Mouse (Mus musculus): ENCODE measurements around the gene Osbpl7. TPM values are rescaled to one million over a fixed set of nuclear protein-coding genes. Genes with fewer than 3 reads are reported as not detected.
A peak's percentile ranks its signal among the peaks of the same experiment; 100 is the strongest.

Gene Osbpl7
- polyA plus RNA-seq (2016; fragmentation: Nextera tagmentation; extraction: Ambion mirVana): 9.4 and 10.7 TPM in 2 replicates

GRCm38 (mm10) chr11:97050216-97050943, at the start of gene Osbpl7:
Gene Osbpl7 (plus strand): TSS chr11:97050628.
- Histone ChIP-seq H3K4me3 (peak within 1 kb of the TSS; percentile 77), H3K9me3 (peaks cover 2% of the 10 kb centered on the region; the same call in 1 of the 2 replicates), H3K27ac (peak within 1 kb of the TSS; percentile 86), H3K36me3 (peaks cover 65% of the 10 kb centered on the region), H3K27me3 (ENCODE audit: insufficient read depth, poor library complexity, severe bottlenecking) (no peaks in the 10 kb centered on the region), H3K4me1 (replicated peaks) (peaks cover 31% of the 10 kb centered on the region)
- peak; percentile 72 for DNase-seq (ENCODE audit: low spot score)
- WGBS: 8% methylated on average over 18 of the region's 18 CpGs

- 33% methylated on average over 5 of the region's 5 CpGs for WGBS
- no peaks in the 10 kb centered on the region for H3K9me3 ChIP-seq
- H3K27ac ChIP-seq: peak overlapping the region; percentile 60; the same call in 1 of the 2 replicates
- peaks cover 42% of the 10 kb centered on the region for H3K4me1 ChIP-seq (replicated peaks)
- no peak for DNase-seq (ENCODE audit: low spot score)
- H3K36me3 ChIP-seq: no peaks in the 10 kb centered on the region
- no peak overlapping the region for H3K4me3 ChIP-seq
- H3K27me3 ChIP-seq (ENCODE audit: insufficient read depth, poor library complexity, severe bottlenecking): peaks cover 78% of the 10 kb centered on the region
These were observed 47.3 kb upstream of the Osbpl7 start for GRCm38 (mm10) chr11:97003170-97003569.

- DNase-seq (ENCODE audit: low spot score): no peak
- 80% methylated on average over 9 of the region's 9 CpGs for WGBS
- H3K9me3 ChIP-seq: no peaks in the 10 kb centered on the region
- no peak overlapping the region for H3K4me3 ChIP-seq
- H3K36me3 ChIP-seq: no peaks in the 10 kb centered on the region
- H3K4me1 ChIP-seq (replicated peaks): peaks cover 34% of the 10 kb centered on the region
- H3K27ac ChIP-seq: no peak overlapping the region
- H3K27me3 ChIP-seq (ENCODE audit: insufficient read depth, poor library complexity, severe bottlenecking): peaks cover 78% of the 10 kb centered on the region
These were observed 43.2 kb upstream of the Osbpl7 start for GRCm38 (mm10) chr11:97007093-97007794.

- H3K27me3 ChIP-seq (ENCODE audit: insufficient read depth, poor library complexity, severe bottlenecking): peaks cover 79% of the 10 kb centered on the region
- DNase-seq (ENCODE audit: low spot score): no peak
- 59% methylated on average over 8 of the region's 8 CpGs for WGBS
- 0 out of 2 replicates have a peak, but pooled peaks cover 28% of the 10 kb centered on the region for H3K4me1 ChIP-seq (replicated peaks)
- no peaks in the 10 kb centered on the region for H3K36me3 ChIP-seq
- H3K27ac ChIP-seq: no peak overlapping the region; the same call in 1 of the 2 replicates
- H3K4me3 ChIP-seq: no peak overlapping the region
- no peaks in the 10 kb centered on the region for H3K9me3 ChIP-seq
These were observed 41.1 kb upstream of the Osbpl7 start for GRCm38 (mm10) chr11:97009198-97009790.

- Histone ChIP-seq H3K27me3 (ENCODE audit: insufficient read depth, poor library complexity, severe bottlenecking) (peaks cover 98% of the 10 kb centered on the region), H3K9me3 (no peaks in the 10 kb centered on the region), H3K27ac (no peak within 1 kb of the TSS), H3K36me3 (no peaks in the 10 kb centered on the region), H3K4me1 (replicated peaks) (peaks cover 21% of the 10 kb centered on the region), H3K4me3 (no peak within 1 kb of the TSS)
- no peak for DNase-seq (ENCODE audit: low spot score)
- WGBS: 39% methylated on average over 8 of the region's 8 CpGs
These were observed 37.2 kb upstream of the Osbpl7 start, which contains the start of gene Sp6 for GRCm38 (mm10) chr11:97013121-97013670. Gene Sp6 (plus strand): TSS chr11:97013394.

- H3K36me3 ChIP-seq: no peaks in the 10 kb centered on the region
- peak; percentile 50 for DNase-seq (ENCODE audit: low spot score)
- peaks cover 48% of the 10 kb centered on the region for H3K4me1 ChIP-seq (replicated peaks)
- no peak overlapping the region for H3K27ac ChIP-seq
- no peaks in the 10 kb centered on the region for H3K9me3 ChIP-seq
- peaks cover 99% of the 10 kb centered on the region for H3K27me3 ChIP-seq (ENCODE audit: insufficient read depth, poor library complexity, severe bottlenecking)
- under 1% methylated on average over 36 of the region's 36 CpGs for WGBS
- H3K4me3 ChIP-seq: peak overlapping the region; percentile 49
These were observed 32.5 kb upstream of the Osbpl7 start for GRCm38 (mm10) chr11:97017696-97018582.

GRCm38 (mm10) chr11:97018583-97019344, 31.7 kb upstream of the Osbpl7 start:
- peak; percentile 51 for DNase-seq (ENCODE audit: low spot score)
- Histone ChIP-seq H3K4me1 (replicated peaks) (peaks cover 42% of the 10 kb centered on the region), H3K9me3 (no peaks in the 10 kb centered on the region), H3K4me3 (peak overlapping the region; percentile 49), H3K36me3 (no peaks in the 10 kb centered on the region), H3K27ac (no peak overlapping the region), H3K27me3 (ENCODE audit: insufficient read depth, poor library complexity, severe bottlenecking) (peaks cover 99% of the 10 kb centered on the region)
- WGBS: under 1% methylated on average over 68 of the region's 68 CpGs

- Histone ChIP-seq H3K4me1 (replicated peaks) (peaks cover 44% of the 10 kb centered on the region), H3K4me3 (peak overlapping the region; percentile 49), H3K36me3 (no peaks in the 10 kb centered on the region), H3K27ac (peak overlapping the region; percentile 40; the same call in 1 of the 2 replicates), H3K27me3 (ENCODE audit: insufficient read depth, poor library complexity, severe bottlenecking) (peaks cover 99% of the 10 kb centered on the region), H3K9me3 (no peaks in the 10 kb centered on the region)
- peak; percentile 28 for DNase-seq (ENCODE audit: low spot score)
- WGBS: 4% methylated on average over 13 of the region's 13 CpGs
These were observed 31.1 kb upstream of the Osbpl7 start for GRCm38 (mm10) chr11:97019345-97019708.

GRCm38 (mm10) chr11:97021121-97021765, 29.2 kb upstream of the Osbpl7 start:
- Histone ChIP-seq H3K4me3 (peak overlapping the region; percentile 62), H3K27ac (0 out of 2 replicates have a peak overlapping the region, but pooled peaks have one; percentile 0), H3K4me1 (replicated peaks) (peaks cover 64% of the 10 kb centered on the region), H3K9me3 (no peaks in the 10 kb centered on the region), H3K27me3 (ENCODE audit: insufficient read depth, poor library complexity, severe bottlenecking) (peaks cover 95% of the 10 kb centered on the region), H3K36me3 (no peaks in the 10 kb centered on the region)
- WGBS: under 1% methylated on average over 27 of the region's 27 CpGs
- DNase-seq (ENCODE audit: low spot score): peak; percentile 27

- DNase-seq (ENCODE audit: low spot score): peak; percentile 78
- Histone ChIP-seq H3K27ac (peak overlapping the region; percentile 79), H3K4me3 (peak overlapping the region; percentile 62), H3K9me3 (no peaks in the 10 kb centered on the region), H3K27me3 (ENCODE audit: insufficient read depth, poor library complexity, severe bottlenecking) (peaks cover 87% of the 10 kb centered on the region), H3K36me3 (no peaks in the 10 kb centered on the region), H3K4me1 (replicated peaks) (peaks cover 64% of the 10 kb centered on the region)
- WGBS: under 1% methylated on average over 50 of the region's 50 CpGs
These were observed 28.4 kb upstream of the Osbpl7 start for GRCm38 (mm10) chr11:97021873-97022484.

- Histone ChIP-seq H3K27ac (peak overlapping the region; percentile 81; the same call in 1 of the 2 replicates), H3K36me3 (no peaks in the 10 kb centered on the region), H3K4me1 (replicated peaks) (peaks cover 52% of the 10 kb centered on the region), H3K4me3 (no peak overlapping the region), H3K27me3 (ENCODE audit: insufficient read depth, poor library complexity, severe bottlenecking) (peaks cover 57% of the 10 kb centered on the region), H3K9me3 (no peaks in the 10 kb centered on the region)
- WGBS: 9% methylated on average over 10 of the region's 10 CpGs
- no peak for DNase-seq (ENCODE audit: low spot score)
These were observed 25.5 kb upstream of the Osbpl7 start for GRCm38 (mm10) chr11:97024977-97025376.
